Mouse (Mus musculus): ENCODE measurements around the gene Xrcc2. TPM values are rescaled to one million over a fixed set of nuclear protein-coding genes. Genes with fewer than 3 reads are reported as not detected.

Gene Xrcc2
- polyA plus RNA-seq, 1 experiment from 2014 or later: 3.2 TPM

DNA sequence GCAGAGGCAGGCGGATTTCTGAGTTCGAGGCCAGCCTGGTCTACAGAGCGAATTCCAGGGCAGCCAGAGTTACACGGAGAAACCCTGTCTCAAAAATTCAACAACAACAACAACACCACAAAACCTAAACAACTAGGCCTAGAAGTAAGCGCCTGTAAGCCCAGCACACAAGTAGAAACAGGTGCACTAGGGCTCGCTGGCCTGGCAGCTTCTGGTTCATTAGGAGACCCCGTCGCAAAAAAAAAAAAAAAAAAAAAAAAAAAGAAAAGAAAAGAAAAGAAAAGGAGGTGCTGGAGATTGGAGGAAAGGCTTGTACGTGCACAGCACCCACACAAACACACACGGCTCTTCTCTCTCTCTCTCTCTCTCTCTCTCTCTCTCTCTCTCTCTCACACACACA, 40.1 kb downstream of the Xrcc2 start:
- WGBS: 80% methylated on average over 10 of the region's 10 CpGs
- ATAC-seq (ENCODE audit: low read depth): no peak
- no peaks in the 10 kb centered on the region for H3K36me3 ChIP-seq
- H3K9ac ChIP-seq: no peak overlapping the region
- H3K4me1 ChIP-seq (replicated peaks): peaks cover 9% of the 10 kb centered on the region
- H3K4me3 ChIP-seq: no peak overlapping the region
- no peak overlapping the region for H3K27ac ChIP-seq (replicated peaks)
- no peaks in the 10 kb centered on the region for H3K9me3 ChIP-seq
- H3K27me3 ChIP-seq: no peaks in the 10 kb centered on the region
- H3K4me2 ChIP-seq: no peak overlapping the region

DNA sequence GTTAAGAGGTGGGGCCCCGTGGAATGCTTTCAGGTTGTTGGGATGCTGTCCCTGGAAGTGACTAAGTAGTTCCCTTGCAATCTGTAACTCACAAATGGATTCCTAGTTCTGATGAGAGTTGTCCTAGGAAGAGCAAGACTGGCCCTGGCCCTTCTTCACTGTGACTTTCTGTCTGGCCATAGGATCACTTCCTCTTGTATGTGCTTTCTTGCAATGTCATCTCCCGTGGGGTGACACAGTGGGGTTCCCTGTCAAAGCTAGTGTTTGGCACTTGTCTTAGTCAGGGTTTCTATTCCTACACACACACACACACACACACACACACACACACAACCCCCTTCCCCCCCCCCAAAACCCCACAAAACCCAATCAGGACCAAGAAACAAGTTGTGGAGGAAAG, 42.5 kb downstream of the Xrcc2 start:
- no peaks in the 10 kb centered on the region for H3K9me3 ChIP-seq
- H3K27me3 ChIP-seq: no peaks in the 10 kb centered on the region
- H3K27ac ChIP-seq (replicated peaks): no peak overlapping the region
- no peak overlapping the region for H3K4me2 ChIP-seq
- ATAC-seq (ENCODE audit: low read depth): no peak
- 82% methylated on average over 2 of the region's 2 CpGs for WGBS
- no peaks in the 10 kb centered on the region for H3K36me3 ChIP-seq
- H3K4me1 ChIP-seq (replicated peaks): peaks cover 9% of the 10 kb centered on the region
- H3K9ac ChIP-seq: no peak overlapping the region
- no peak overlapping the region for H3K4me3 ChIP-seq

DNA sequence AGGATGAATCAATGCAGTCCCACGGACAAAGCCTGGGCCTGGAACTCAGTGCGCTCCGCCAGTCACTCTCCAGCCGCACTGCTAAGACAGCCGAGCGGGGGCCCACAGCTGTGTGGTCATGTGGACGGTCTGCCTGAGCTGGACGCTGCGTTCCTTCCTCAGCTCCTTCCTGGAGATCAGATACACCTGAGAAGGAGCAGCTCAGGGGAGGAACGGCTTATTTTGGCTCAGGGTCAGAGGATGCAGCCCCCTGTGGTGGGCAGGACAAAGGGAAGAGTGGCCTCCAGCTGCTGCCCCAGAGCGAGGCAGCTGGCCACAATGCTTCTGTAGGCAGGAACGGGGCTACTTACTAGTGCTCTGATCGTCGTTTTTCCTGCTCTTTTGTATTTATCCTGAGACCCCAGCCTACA, 51.0 kb downstream of the Xrcc2 start:
- ATAC-seq (ENCODE audit: low read depth): peak; percentile 59
- H3K9ac ChIP-seq: peak overlapping the region; percentile 53; the same call in 1 of the 2 replicates

DNA sequence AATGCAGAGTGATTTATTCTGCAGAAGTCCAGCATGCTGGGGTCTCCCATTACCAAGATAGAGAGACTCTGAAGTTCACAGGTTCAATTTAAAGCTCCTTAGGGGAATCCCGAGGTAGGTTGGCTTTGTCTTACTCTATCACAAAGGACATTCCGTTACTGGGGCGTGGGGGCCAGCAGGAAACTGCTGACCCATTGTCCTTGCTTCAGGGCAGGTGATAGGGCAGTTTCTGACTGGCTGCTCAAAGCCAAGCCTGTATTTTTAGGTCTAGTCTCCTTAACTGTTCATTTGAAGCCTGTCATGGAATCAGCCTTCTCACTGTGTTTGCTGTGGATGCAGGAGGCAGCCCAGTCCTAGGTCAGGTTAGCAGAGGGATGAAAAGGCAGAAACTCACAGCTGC, 52.2 kb downstream of the Xrcc2 start:
- no peaks in the 10 kb centered on the region for H3K36me3 ChIP-seq
- no peak overlapping the region for H3K4me2 ChIP-seq
- peaks cover 9% of the 10 kb centered on the region for H3K4me1 ChIP-seq (replicated peaks)
- no peak overlapping the region for H3K27ac ChIP-seq (replicated peaks)
- H3K27me3 ChIP-seq: no peaks in the 10 kb centered on the region
- no peak for ATAC-seq (ENCODE audit: low read depth)
- H3K4me3 ChIP-seq: no peak overlapping the region
- H3K9ac ChIP-seq: no peak overlapping the region
- WGBS: 37% methylated on average over 3 of the region's 3 CpGs
- no peaks in the 10 kb centered on the region for H3K9me3 ChIP-seq

More for the DNA sequence above, 51.0 kb downstream of the Xrcc2 start:
- WGBS: 7% methylated on average over 14 of the region's 14 CpGs
- peaks cover 9% of the 10 kb centered on the region for H3K4me1 ChIP-seq (replicated peaks)
- no peaks in the 10 kb centered on the region for H3K27me3 ChIP-seq
- H3K36me3 ChIP-seq: no peaks in the 10 kb centered on the region
- no peak overlapping the region for H3K27ac ChIP-seq (replicated peaks)
- no peaks in the 10 kb centered on the region for H3K9me3 ChIP-seq
- H3K4me3 ChIP-seq: peak overlapping the region; percentile 11; the same call in 1 of the 2 replicates
- H3K4me2 ChIP-seq: peak overlapping the region; percentile 48

DNA sequence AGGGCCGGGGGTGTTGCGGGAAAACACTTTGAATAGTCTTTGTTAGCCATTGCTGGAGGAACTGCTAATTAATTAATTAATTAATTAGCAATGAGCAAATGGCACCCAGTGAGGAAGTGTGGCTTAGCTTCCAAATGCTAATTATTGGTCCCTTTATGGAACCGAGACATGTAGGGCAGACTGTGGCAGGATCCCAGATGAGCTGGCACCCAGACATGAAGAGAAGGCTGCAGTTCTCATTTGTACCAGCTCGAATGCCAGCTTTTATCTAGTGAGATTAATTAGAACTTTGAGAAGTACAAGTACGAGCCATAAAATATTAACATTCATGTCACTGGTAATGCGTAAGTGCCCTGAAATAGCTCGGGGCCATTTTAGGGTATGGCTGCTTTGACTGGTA, 53.2 kb downstream of the Xrcc2 start:
- Histone ChIP-seq H3K4me1 (replicated peaks) (peaks cover 9% of the 10 kb centered on the region), H3K9me3 (no peaks in the 10 kb centered on the region), H3K4me2 (no peak overlapping the region), H3K27me3 (no peaks in the 10 kb centered on the region), H3K36me3 (no peaks in the 10 kb centered on the region), H3K9ac (no peak overlapping the region), H3K27ac (replicated peaks) (no peak overlapping the region), H3K4me3 (no peak overlapping the region)
- no peak for ATAC-seq (ENCODE audit: low read depth)
- WGBS: 77% methylated on average over 7 of the region's 7 CpGs

DNA sequence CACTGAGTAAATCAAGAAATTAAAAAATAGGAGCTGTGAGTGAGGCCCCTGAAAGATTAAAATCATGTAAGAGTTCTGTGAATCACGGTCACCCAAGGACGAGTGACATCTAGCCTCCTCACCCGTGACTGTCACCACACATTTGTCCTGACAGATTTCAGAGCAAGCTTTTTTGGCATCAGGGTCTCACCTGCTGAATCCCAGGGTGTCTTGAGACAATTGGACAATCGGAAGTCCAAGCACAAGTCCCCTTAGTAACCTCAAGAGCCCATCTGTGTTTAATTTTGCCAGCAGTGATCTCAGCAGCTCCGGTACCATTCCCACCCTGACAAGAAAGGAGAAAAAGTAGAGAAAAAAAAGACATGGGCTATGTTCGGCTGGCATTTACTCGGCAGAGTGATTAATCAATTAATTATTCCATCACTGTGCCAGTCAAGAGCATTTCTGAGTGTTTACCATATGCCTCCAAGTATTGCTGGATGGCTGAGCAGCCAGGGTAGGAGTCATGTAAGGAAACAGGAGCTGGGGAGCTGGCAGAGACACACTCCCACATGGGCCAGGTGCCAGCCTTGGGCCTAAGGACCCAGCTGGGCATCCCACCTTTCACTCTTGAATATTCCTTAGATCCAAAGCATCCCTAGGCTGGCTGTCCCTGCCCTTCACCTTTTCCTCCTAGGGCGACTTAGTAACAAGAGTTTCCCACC, 59.8 kb downstream of the Xrcc2 start:
- Histone ChIP-seq H3K36me3 (no peaks in the 10 kb centered on the region), H3K27ac (replicated peaks) (no peak overlapping the region), H3K9me3 (no peaks in the 10 kb centered on the region), H3K9ac (no peak overlapping the region), H3K4me1 (replicated peaks) (no peaks in the 10 kb centered on the region), H3K4me2 (no peak overlapping the region), H3K4me3 (no peak overlapping the region), H3K27me3 (no peaks in the 10 kb centered on the region)
- 92% methylated on average over 8 of the region's 8 CpGs for WGBS
- no peak for ATAC-seq (ENCODE audit: low read depth)

DNA sequence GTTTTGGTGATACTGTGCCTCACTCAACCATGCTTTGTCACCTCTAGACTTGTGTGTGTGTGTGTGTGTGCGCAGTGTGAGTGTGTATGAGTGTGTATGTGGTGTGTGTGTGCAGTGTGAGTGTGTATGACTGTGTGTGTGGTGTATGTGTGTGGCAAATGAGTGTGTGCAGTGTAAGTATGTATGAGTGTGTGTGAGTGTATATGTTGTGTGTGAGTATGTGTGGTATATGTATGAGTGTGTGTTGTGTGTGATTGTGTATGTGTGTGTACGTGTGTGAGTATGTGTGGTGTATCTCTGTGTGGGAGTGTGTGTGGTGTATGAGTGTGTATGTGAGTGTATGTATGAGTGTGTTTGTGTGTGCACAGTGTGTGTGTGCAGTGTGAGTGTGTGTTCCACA, 61.1 kb downstream of the Xrcc2 start:
- Histone ChIP-seq H3K27ac (replicated peaks) (no peak overlapping the region), H3K4me1 (replicated peaks) (no peaks in the 10 kb centered on the region), H3K4me3 (no peak overlapping the region), H3K9me3 (no peaks in the 10 kb centered on the region), H3K9ac (no peak overlapping the region), H3K36me3 (no peaks in the 10 kb centered on the region), H3K4me2 (no peak overlapping the region), H3K27me3 (no peaks in the 10 kb centered on the region)
- ATAC-seq (ENCODE audit: low read depth): no peak
- WGBS: 93% methylated on average over 2 of the region's 2 CpGs

DNA sequence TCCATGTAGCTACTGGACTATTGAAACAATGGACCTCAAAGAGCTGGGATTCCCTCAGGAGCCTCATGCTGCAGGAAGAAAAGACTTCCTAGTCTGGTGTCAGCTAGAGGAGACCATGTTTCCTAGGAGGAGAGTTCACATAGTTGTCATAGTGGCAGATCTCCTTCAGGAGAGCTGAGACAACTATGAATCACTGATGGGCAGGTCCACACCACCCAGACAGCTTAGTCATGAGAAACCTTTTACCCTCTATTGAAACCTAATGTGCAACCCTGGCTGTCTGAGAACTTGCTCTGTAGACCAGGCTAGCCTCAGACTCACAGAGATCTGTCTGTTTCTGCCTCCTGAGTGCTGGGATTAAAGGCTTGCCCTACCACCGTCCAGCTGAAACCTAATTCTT, 62.9 kb downstream of the Xrcc2 start:
- H3K27ac ChIP-seq (replicated peaks): no peak overlapping the region
- no peaks in the 10 kb centered on the region for H3K36me3 ChIP-seq
- ATAC-seq (ENCODE audit: low read depth): no peak
- WGBS: 96% methylated on average over 1 of the region's 1 CpGs
- H3K4me1 ChIP-seq (replicated peaks): no peaks in the 10 kb centered on the region
- no peaks in the 10 kb centered on the region for H3K27me3 ChIP-seq
- H3K4me2 ChIP-seq: no peak overlapping the region
- no peak overlapping the region for H3K4me3 ChIP-seq
- no peak overlapping the region for H3K9ac ChIP-seq
- H3K9me3 ChIP-seq: no peaks in the 10 kb centered on the region

Other genes with a start within 250 kb of the Xrcc2 start
- 16.8 and 19.7 TPM in 2 replicates for gene Kmt2c, start 207.0 kb downstream of the Xrcc2 start, polyA plus RNA-seq (2015; fragmentation: Nextera tagmentation; extraction: Ambion mirVana)
- gene Cct8l1, start 189.8 kb downstream of the Xrcc2 start, polyA plus RNA-seq (2015; fragmentation: Nextera tagmentation; extraction: Ambion mirVana): 0.20 and 0.29 TPM in 2 replicates
- gene Actr3b, start 54.2 kb upstream of the Xrcc2 start, polyA plus RNA-seq (2015; fragmentation: Nextera tagmentation; extraction: Ambion mirVana): 22.7 and 25.0 TPM in 2 replicates
- not detected in 2 replicates for gene Gm21663, start 236.6 kb upstream of the Xrcc2 start, polyA plus RNA-seq (2015; fragmentation: Nextera tagmentation; extraction: Ambion mirVana)
- not detected in 2 replicates for gene Gm21671, start 248.6 kb upstream of the Xrcc2 start, polyA plus RNA-seq (2015; fragmentation: Nextera tagmentation; extraction: Ambion mirVana)